Mouse (Mus musculus) midbrain, postnatal 0 days (tissue): ENCODE measurements around the gene Snx32. TPM values are rescaled to one million over a fixed set of nuclear protein-coding genes. Genes with fewer than 3 reads are reported as not detected.

Experiments used
- ATAC-seq: fragments of 200-750 bp; cut with Nextera tagmentation; 2 replicates; pipeline ENCODE4 v1.8.0; 2017; ENCODE audit warnings: moderate number of reproducible peaks, mild to moderate bottlenecking, moderate TSS enrichment, moderate library complexity; ENCODE audit not compliant: low FRiP score
- DNase-seq: peaks from one replicate; pipeline ENCODE4 v3.0.0-alpha.2; 2015; ENCODE audit warnings: low spot score
- H3K27ac ChIP-seq: fragments of 300-500 bp; sonication (generic); 2 replicates; pipeline ENCODE4 v1.5.1; 2014; ENCODE audit warnings: low read depth, mild to moderate bottlenecking, low read length, mixed read lengths
- H3K27me3 ChIP-seq: fragments of 300-500 bp; sonication (generic); 2 replicates; pipeline ENCODE4 v1.6.1; 2014; ENCODE audit warnings: low read length, control low read depth, mixed read lengths; ENCODE audit not compliant: insufficient read depth
- H3K36me3 ChIP-seq: fragments of 300-500 bp; sonication (generic); 2 replicates; pipeline ENCODE4 v1.6.1; 2014; ENCODE audit warnings: low read length, control low read depth, mixed read lengths; ENCODE audit not compliant: insufficient read depth
- H3K4me1 ChIP-seq: fragments of 300-500 bp; sonication (generic); 2 replicates; pipeline ENCODE4 v1.6.1; 2014; ENCODE audit warnings: mild to moderate bottlenecking, control low read depth, antibody characterized with exemption, low read length, mixed read lengths; ENCODE audit not compliant: insufficient read depth
- H3K4me2 ChIP-seq: fragments of 300-500 bp; sonication (generic); 2 replicates; pipeline ENCODE4 v1.6.1; 2014; ENCODE audit warnings: low read depth, mild to moderate bottlenecking, low read length, mixed read lengths; ENCODE audit not compliant: poor library complexity, severe bottlenecking
- H3K4me3 ChIP-seq: fragments of 300-500 bp; sonication (generic); 2 replicates; pipeline ENCODE4 v1.5.1; 2014; ENCODE audit warnings: low read depth, mild to moderate bottlenecking, low read length, moderate library complexity
- H3K9ac ChIP-seq: fragments of 300-500 bp; sonication (generic); replicated peaks from 2 replicates; pipeline ENCODE4 v1.6.1; 2014; ENCODE audit warnings: mild to moderate bottlenecking, low read length, moderate library complexity, mixed read lengths; ENCODE audit not compliant: poor library complexity, severe bottlenecking
- H3K9me3 ChIP-seq: fragments of 300-500 bp; sonication (generic); 2 replicates; pipeline ENCODE4 v1.6.1; 2016; ENCODE audit warnings: low read length, control low read depth
- CTCF ChIP-seq: IDR thresholded peaks from 2 replicates; pipeline ENCODE4 v1.5.1; 2016; ENCODE audit warnings: antibody characterized with exemption, mild to moderate bottlenecking
- WGBS: fragments of 180-500 bp; shearing (Covaris S2); extraction: QIAGEN DNeasy Blood & Tissue Kit; methylation state at CpG from one replicate; pipeline ENCODE4 v1.1.7; 2014; 5-methylcytosine and 5-hydroxymethylcytosine counted together
- polyA plus RNA-seq: library from polyadenylated mRNA; unstranded; fragments of >200 nt; fragmentation: Nextera tagmentation; extraction: Ambion mirVana; gene quantifications from 2 replicates; pipeline ENCODE4 v1.2.1, GENCODE M21; 2015
- total RNA-seq: library from RNA; depleted of rRNA; stranded (reverse); fragments of >200 nt; gene quantifications from 2 replicates; pipeline ENCODE4 v1.2.3, GENCODE M21; 2014

Snx32 gene
- total and polyA plus RNA-seq, 2 experiments from 2014 or later: 86.2 to 88.7 TPM

GRCm38 (mm10) chr19:5465037-5465436 is 45.3 kb downstream of the Snx32 start:
- TF ChIP-seq CTCF: no peak
- Histone ChIP-seq H3K4me3 (no peak overlapping the region), H3K27ac (no peak overlapping the region), H3K27me3 (no peaks in the 10 kb centered on the region), H3K9me3 (no peaks in the 10 kb centered on the region), H3K4me2 (no peak overlapping the region), H3K4me1 (peaks cover 5% of the 10 kb centered on the region; the same call in 1 of the 2 replicates), H3K9ac (no peak overlapping the region), H3K36me3 (peaks cover 36% of the 10 kb centered on the region)
- 94% methylated on average over 8 of the region's 8 CpGs for WGBS
- ATAC-seq: no peak
- DNase-seq: no peak

- peak overlapping the region; percentile 21; the same call in 1 of the 2 replicates for H3K4me3 ChIP-seq
- DNase-seq (peak; percentile 82), ATAC-seq (peak; percentile 45)
- peaks cover 5% of the 10 kb centered on the region; the same call in 1 of the 2 replicates for H3K4me1 ChIP-seq
- H3K36me3 ChIP-seq: peaks cover 36% of the 10 kb centered on the region
- peak; percentile 94 for TF ChIP-seq CTCF
- peak overlapping the region; percentile 62 for H3K27ac ChIP-seq
- H3K9me3 ChIP-seq: no peaks in the 10 kb centered on the region
- peak overlapping the region; percentile 39 for H3K9ac ChIP-seq
- peak overlapping the region; percentile 43 for H3K4me2 ChIP-seq
- no peaks in the 10 kb centered on the region for H3K27me3 ChIP-seq
- 31% methylated on average over 15 of the region's 15 CpGs for WGBS
Observed at GRCm38 (mm10) chr19:5463791-5464562, 46.4 kb downstream of the Snx32 start.

GRCm38 (mm10) chr19:5463212-5463611 is 47.1 kb downstream of the Snx32 start:
- no peaks in the 10 kb centered on the region for H3K9me3 ChIP-seq
- no peak overlapping the region for H3K27ac ChIP-seq
- peaks cover 36% of the 10 kb centered on the region for H3K36me3 ChIP-seq
- no peak overlapping the region for H3K9ac ChIP-seq
- TF ChIP-seq CTCF: no peak
- WGBS: 94% methylated on average over 9 of the region's 9 CpGs
- no peak overlapping the region for H3K4me3 ChIP-seq
- ATAC-seq: no peak
- peaks cover 5% of the 10 kb centered on the region; the same call in 1 of the 2 replicates for H3K4me1 ChIP-seq
- DNase-seq: no peak
- no peaks in the 10 kb centered on the region for H3K27me3 ChIP-seq
- no peak overlapping the region for H3K4me2 ChIP-seq

- H3K4me3 ChIP-seq: peak overlapping the region; percentile 74
- WGBS: 86% methylated on average over 6 of the region's 6 CpGs
Observed at GRCm38 (mm10) chr19:5461411-5461810, 48.9 kb downstream of the Snx32 start.

GRCm38 (mm10) chr19:5460465-5460911 is 49.9 kb downstream of the Snx32 start, which contains the start of gene Fibp:
Fibp (plus strand) TSS chr19:5460615.
- under 1% methylated on average over 32 of the region's 32 CpGs for WGBS
- Histone ChIP-seq H3K36me3 (peaks cover 16% of the 10 kb centered on the region), H3K4me2 (peak within 1 kb of the TSS; percentile 94), H3K27ac (peak within 1 kb of the TSS; percentile 76), H3K4me1 (peaks cover 13% of the 10 kb centered on the region), H3K9me3 (no peaks in the 10 kb centered on the region), H3K27me3 (no peaks in the 10 kb centered on the region), H3K4me3 (peak within 1 kb of the TSS; percentile 74), H3K9ac (peak within 1 kb of the TSS; percentile 77)
- no peak for TF ChIP-seq CTCF
- peak; percentile 73 for ATAC-seq
- DNase-seq: peak; percentile 95

More at GRCm38 (mm10) chr19:5461411-5461810, 48.9 kb downstream of the Snx32 start:
- Histone ChIP-seq H3K9ac (peak overlapping the region; percentile 77), H3K9me3 (no peaks in the 10 kb centered on the region), H3K4me2 (peak overlapping the region; percentile 94), H3K27me3 (no peaks in the 10 kb centered on the region), H3K4me1 (peaks cover 5% of the 10 kb centered on the region), H3K36me3 (peaks cover 25% of the 10 kb centered on the region), H3K27ac (no peak overlapping the region)
- no peak for TF ChIP-seq CTCF
- no peak for ATAC-seq
- no peak for DNase-seq

- peak overlapping the region; percentile 94 for H3K4me2 ChIP-seq
- peaks cover 18% of the 10 kb centered on the region for H3K4me1 ChIP-seq
Observed at GRCm38 (mm10) chr19:5459896-5460295, 50.4 kb downstream of the Snx32 start.

More at GRCm38 (mm10) chr19:5459896-5460295, 50.4 kb downstream of the Snx32 start:
- Histone ChIP-seq H3K4me3 (peak overlapping the region; percentile 74), H3K9me3 (no peaks in the 10 kb centered on the region), H3K27ac (peak overlapping the region; percentile 76), H3K9ac (peak overlapping the region; percentile 77), H3K36me3 (peaks cover 12% of the 10 kb centered on the region), H3K27me3 (no peaks in the 10 kb centered on the region)
- no peak for ATAC-seq
- no peak for DNase-seq
- 30% methylated on average over 3 of the region's 3 CpGs for WGBS
- no peak for TF ChIP-seq CTCF
